Mouse (Mus musculus): ENCODE measurements at regions not wholly inside any gene's neighbourhood (a gene's known extent, or its start where the extent isn't known, plus 50 kb on each side); places are given as distances from the start of the nearest gene placed in this dataset.

- no peak for DNase-seq
Observed at GRCm38 (mm10) chr11:45538011-45538410, 313.8 kb upstream of the Clint1 start.

GRCm38 (mm10) chr11:45539459-45539858 is 312.4 kb upstream of the Clint1 start:
- DNase-seq: peak; percentile 80

GRCm38 (mm10) chr11:45544531-45544930 is 307.3 kb upstream of the Clint1 start:
- DNase-seq: no peak

GRCm38 (mm10) chr11:45545896-45546626 is 305.8 kb upstream of the Clint1 start:
- no peak for DNase-seq

- DNase-seq: no peak
Observed at GRCm38 (mm10) chr11:45546861-45547260, 305.0 kb upstream of the Clint1 start.

- DNase-seq: no peak
Observed at GRCm38 (mm10) chr11:45550376-45550775, 301.5 kb upstream of the Clint1 start.

- no peak for DNase-seq
Observed at GRCm38 (mm10) chr11:45577469-45578154, 274.2 kb upstream of the Clint1 start.

GRCm38 (mm10) chr11:45592335-45592734 is 259.5 kb upstream of the Clint1 start:
- DNase-seq: no peak

- no peak for DNase-seq
Observed at GRCm38 (mm10) chr11:45592890-45593642, 258.8 kb upstream of the Clint1 start.

- DNase-seq: no peak
Observed at GRCm38 (mm10) chr11:45595372-45595771, 256.5 kb upstream of the Clint1 start.

GRCm38 (mm10) chr11:45621824-45622223 is 230.0 kb upstream of the Clint1 start:
- DNase-seq: no peak

GRCm38 (mm10) chr11:45622701-45623100 is 229.2 kb upstream of the Clint1 start:
- no peak for DNase-seq

- no peak for DNase-seq
Observed at GRCm38 (mm10) chr11:45624233-45624632, 227.6 kb upstream of the Clint1 start.

GRCm38 (mm10) chr11:45629250-45629649 is 222.6 kb upstream of the Clint1 start:
- peak; percentile 18 for DNase-seq

GRCm38 (mm10) chr11:45634535-45635235 is 217.2 kb upstream of the Clint1 start:
- DNase-seq: no peak

GRCm38 (mm10) chr11:45635896-45636295 is 216.0 kb upstream of the Clint1 start:
- no peak for DNase-seq

- no peak for DNase-seq
Observed at GRCm38 (mm10) chr11:45639236-45639635, 212.6 kb upstream of the Clint1 start.

GRCm38 (mm10) chr11:45642142-45642756 is 209.6 kb upstream of the Clint1 start:
- DNase-seq: no peak

- DNase-seq: no peak
Observed at GRCm38 (mm10) chr11:45643629-45644325, 208.1 kb upstream of the Clint1 start.

- DNase-seq: no peak
Observed at GRCm38 (mm10) chr11:45645815-45646214, 206.0 kb upstream of the Clint1 start.

GRCm38 (mm10) chr11:45647888-45648287 is 204.0 kb upstream of the Clint1 start:
- no peak for DNase-seq

GRCm38 (mm10) chr11:45656260-45656659 is 195.6 kb upstream of the Clint1 start:
- no peak for DNase-seq

All from kidney, postnatal 14 days (tissue).